ENCODE assay signal across 7 mouse cellular contexts in genomic region chr17:47521551-47522258, GRCm38 (mm10). TPM values are rescaled to one million over a fixed set of nuclear protein-coding genes. Genes with fewer than 3 reads are reported as not detected.
DNase-seq lines count a peak whose midpoint lies in the region; ATAC-seq and TF ChIP-seq lines count a peak whose summit lies in the region.

No protein-coding gene starts in this region.

- 2% methylated on average over 14 of the region's 17 CpGs for WGBS in forebrain, embryonic 11.5 days
- WGBS in hindbrain, embryonic 10.5 days, result 3% methylated on average over 17 of the region's 17 CpGs
- 1% methylated on average over 17 of the region's 17 CpGs for WGBS in limb, embryonic 12.5 days
- 2% methylated on average over 17 of the region's 17 CpGs for WGBS in midbrain, embryonic 14.5 days

- peak overlapping the region; percentile 94 for H3K27ac ChIP-seq in forebrain, embryonic 11.5 days (ENCODE audit: low read depth, low read length)
- H3K27ac ChIP-seq in hindbrain, embryonic 10.5 days, result peak overlapping the region; percentile 95
- H3K27ac ChIP-seq in limb, embryonic 12.5 days, result peak overlapping the region; percentile 92
- H3K27ac ChIP-seq in midbrain, embryonic 14.5 days (replicated peaks; ENCODE audit: low read depth, low read length), result peak overlapping the region; percentile 91

- no peak for TF ChIP-seq CTCF in E14TG2a.4 (conservative IDR thresholded peaks at IDR 0.05; ENCODE audit: low read length)

- peak overlapping the region; percentile 57 for H3K9ac ChIP-seq in forebrain, embryonic 11.5 days (ENCODE audit: low read length)
- peak overlapping the region; percentile 54 for H3K9ac ChIP-seq in limb, embryonic 12.5 days (replicated peaks)
- H3K9ac ChIP-seq in midbrain, embryonic 14.5 days (replicated peaks; ENCODE audit: low read length), result peak overlapping the region; percentile 31; the same call in 1 of the 2 replicates

- DNase-seq in WW6 (ENCODE audit: low read depth, low spot score), result peak; percentile 84
- peak; percentile 85 for DNase-seq in forebrain, embryonic 11.5 days (ENCODE audit: low spot score)
- DNase-seq in hindbrain, embryonic 10.5 days (ENCODE audit: low spot score), result peak; percentile 82
- peak; percentile 84 for DNase-seq in midbrain, embryonic 14.5 days
- peak; percentile 73 for DNase-seq in splenic B cell, adult 2 months (ENCODE audit: low read depth, low spot score)

- H3K4me3 ChIP-seq in E14TG2a.4 (replicated peaks; ENCODE audit: low read length), result peak overlapping the region; percentile 75
- H3K4me3 ChIP-seq in forebrain, embryonic 11.5 days (ENCODE audit: low read depth, low read length), result peak overlapping the region; percentile 8; the same call in 1 of the 2 replicates
- peak overlapping the region; percentile 40 for H3K4me3 ChIP-seq in hindbrain, embryonic 10.5 days
- peak overlapping the region; percentile 20 for H3K4me3 ChIP-seq in limb, embryonic 12.5 days (replicated peaks)
- H3K4me3 ChIP-seq in midbrain, embryonic 14.5 days (replicated peaks; ENCODE audit: low read depth, low read length), result peak overlapping the region; percentile 12; the same call in 1 of the 2 replicates

- H3K4me2 ChIP-seq in forebrain, embryonic 11.5 days (ENCODE audit: low read depth, low read length, severe bottlenecking), result peak overlapping the region; percentile 40
- H3K4me2 ChIP-seq in limb, embryonic 12.5 days, result peak overlapping the region; percentile 52
- H3K4me2 ChIP-seq in midbrain, embryonic 14.5 days (ENCODE audit: low read length), result peak overlapping the region; percentile 42

- no peaks in the 10 kb centered on the region for H3K36me3 ChIP-seq in E14TG2a.4 (ENCODE audit: insufficient read depth, low read length)
- H3K36me3 ChIP-seq in forebrain, embryonic 11.5 days (ENCODE audit: control insufficient read depth, insufficient read depth, low read length), result no peaks in the 10 kb centered on the region
- H3K36me3 ChIP-seq in hindbrain, embryonic 10.5 days, result no peaks in the 10 kb centered on the region
- H3K36me3 ChIP-seq in limb, embryonic 12.5 days, result no peaks in the 10 kb centered on the region
- no peaks in the 10 kb centered on the region for H3K36me3 ChIP-seq in midbrain, embryonic 14.5 days (ENCODE audit: control insufficient read depth, insufficient read depth, low read length)
- peaks cover 8% of the 10 kb centered on the region; the same call in 1 of the 2 replicates for H3K36me3 ChIP-seq in splenic B cell, adult 2 months (ENCODE audit: control insufficient read depth, insufficient read depth, low read length, poor library complexity, severe bottlenecking)

- H3K27me3 ChIP-seq in E14TG2a.4 (ENCODE audit: insufficient read depth, low read length), result no peaks in the 10 kb centered on the region
- H3K27me3 ChIP-seq in forebrain, embryonic 11.5 days (ENCODE audit: control insufficient read depth, insufficient read depth, low read length), result no peaks in the 10 kb centered on the region
- no peaks in the 10 kb centered on the region for H3K27me3 ChIP-seq in hindbrain, embryonic 10.5 days (ENCODE audit: insufficient read depth, poor library complexity, severe bottlenecking)
- no peaks in the 10 kb centered on the region for H3K27me3 ChIP-seq in limb, embryonic 12.5 days
- H3K27me3 ChIP-seq in midbrain, embryonic 14.5 days (ENCODE audit: control insufficient read depth, insufficient read depth, low read length), result no peaks in the 10 kb centered on the region
- no peaks in the 10 kb centered on the region for H3K27me3 ChIP-seq in splenic B cell, adult 2 months (ENCODE audit: control insufficient read depth, insufficient read depth, low read length, poor library complexity, severe bottlenecking)

- H3K9me3 ChIP-seq in E14TG2a.4 (ENCODE audit: low read length), result no peaks in the 10 kb centered on the region
- no peaks in the 10 kb centered on the region for H3K9me3 ChIP-seq in forebrain, embryonic 11.5 days (ENCODE audit: control insufficient read depth, low read length)
- no peaks in the 10 kb centered on the region for H3K9me3 ChIP-seq in hindbrain, embryonic 10.5 days
- no peaks in the 10 kb centered on the region for H3K9me3 ChIP-seq in limb, embryonic 12.5 days
- H3K9me3 ChIP-seq in midbrain, embryonic 14.5 days (ENCODE audit: control insufficient read depth, low read length), result no peaks in the 10 kb centered on the region

- H3K4me1 ChIP-seq in E14TG2a.4 (replicated peaks; ENCODE audit: low read depth, low read length), result peaks cover 93% of the 10 kb centered on the region
- H3K4me1 ChIP-seq in forebrain, embryonic 11.5 days (replicated peaks; ENCODE audit: control insufficient read depth, insufficient read depth, low read length), result peaks cover 10% of the 10 kb centered on the region
- peaks cover 50% of the 10 kb centered on the region for H3K4me1 ChIP-seq in hindbrain, embryonic 10.5 days (replicated peaks)
- H3K4me1 ChIP-seq in limb, embryonic 12.5 days (replicated peaks), result peaks cover 47% of the 10 kb centered on the region
- peaks cover 20% of the 10 kb centered on the region for H3K4me1 ChIP-seq in midbrain, embryonic 14.5 days (ENCODE audit: control insufficient read depth, insufficient read depth, low read length)

- ATAC-seq in forebrain, embryonic 11.5 days (replicated peaks; ENCODE audit: low FRiP score), result peak; percentile 88
- ATAC-seq in limb, embryonic 12.5 days (ENCODE audit: insufficient number of reproducible peaks, insufficient read depth, low FRiP score, low TSS enrichment, low read depth), result peak; percentile 88
- peak; percentile 90 for ATAC-seq in midbrain, embryonic 14.5 days (ENCODE audit: low FRiP score, low TSS enrichment)

RNA-seq across cellular contexts. Expression of gene Ccnd3, which starts 16.9 kb away (rescaled TPM):
- polyA plus RNA-seq in forebrain, embryonic 11.5 days (2014; fragmentation: Nextera tagmentation; extraction: Ambion mirVana), result 253 and 286 TPM in 2 replicates
- polyA plus RNA-seq in hindbrain, embryonic 10.5 days (2016; fragmentation: Nextera tagmentation; extraction: Ambion mirVana), result 289 and 330 TPM in 2 replicates
- polyA plus RNA-seq in limb, embryonic 12.5 days (2016; fragmentation: Nextera tagmentation; extraction: Ambion mirVana), result 323 and 348 TPM in 2 replicates
- 56.4 and 67.3 TPM in 2 replicates for polyA plus RNA-seq in midbrain, embryonic 14.5 days (2014; fragmentation: Nextera tagmentation; extraction: Ambion mirVana)

RNA-seq across cellular contexts. Expression of gene Taf8, which starts 19.6 kb away (rescaled TPM):
- polyA plus RNA-seq in forebrain, embryonic 11.5 days (2014; fragmentation: Nextera tagmentation; extraction: Ambion mirVana), result 29.6 and 32.2 TPM in 2 replicates
- 32.5 and 36.0 TPM in 2 replicates for polyA plus RNA-seq in hindbrain, embryonic 10.5 days (2016; fragmentation: Nextera tagmentation; extraction: Ambion mirVana)
- polyA plus RNA-seq in limb, embryonic 12.5 days (2016; fragmentation: Nextera tagmentation; extraction: Ambion mirVana), result 39.0 and 40.3 TPM in 2 replicates
- polyA plus RNA-seq in midbrain, embryonic 14.5 days (2014; fragmentation: Nextera tagmentation; extraction: Ambion mirVana), result 17.4 and 19.2 TPM in 2 replicates

Comparison
In these comparisons a context has a peak if more than half of its experiments do, and no peak if none do; other contexts are left out.
1. Peak in every context shown above with its lines: DNase-seq, ATAC-seq, H3K4me3 ChIP-seq and H3K27ac ChIP-seq.
2. H3K4me3 ChIP-seq: peak in every context shown above with its lines; median percentile 75 in E14TG2a.4; 40 in hindbrain, embryonic 10.5 days; 20 in limb, embryonic 12.5 days; 12 in midbrain, embryonic 14.5 days; 8 in forebrain, embryonic 11.5 days.